16 mouse cellular contexts compared by ENCODE assay signal in the genomic region with DNA sequence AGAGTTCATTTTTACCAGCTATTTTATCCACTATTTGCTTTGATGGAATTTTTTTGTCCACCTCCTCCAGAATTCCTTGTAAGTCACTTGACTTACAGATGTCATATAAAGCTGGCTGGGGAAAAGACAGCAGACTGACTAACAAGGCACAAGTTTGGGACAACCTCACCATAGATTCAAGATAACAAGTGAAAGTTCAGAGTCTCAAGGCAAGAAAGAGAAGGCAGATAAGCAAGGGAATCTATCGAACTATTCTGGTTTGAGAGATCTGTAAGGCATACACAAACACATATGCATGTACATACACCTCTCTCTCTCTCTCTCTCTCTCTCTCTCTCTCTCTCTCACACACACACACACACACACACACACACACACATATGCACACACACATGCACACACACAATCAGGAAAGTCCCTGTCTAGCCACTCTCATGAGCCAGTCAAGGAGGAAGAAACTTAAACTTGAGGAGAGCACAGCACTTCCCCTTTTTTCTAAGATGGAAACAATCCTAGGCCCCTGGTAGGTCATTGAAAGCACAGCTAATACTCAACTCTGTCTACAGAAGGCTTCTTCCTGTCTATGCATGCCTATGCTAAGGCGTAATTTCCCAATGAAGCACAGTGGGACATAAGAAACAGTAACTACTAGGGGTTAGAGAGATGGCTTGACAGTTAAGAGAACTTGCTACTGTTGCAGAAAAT. TPM values are rescaled to one million over a fixed set of nuclear protein-coding genes. Genes with fewer than 3 reads are reported as not detected.
A peak's percentile ranks its signal among the peaks of the same experiment; 100 is the strongest.
DNase-seq lines count a peak whose midpoint lies in the region; ATAC-seq and TF ChIP-seq lines count a peak whose summit lies in the region.
"Had no signal": no experiment of that assay in that cellular context is flagged by ENCODE, and none has a peak within 500 bp of the region (broad histone marks: within the 10 kb centered on the region; RNA-seq: fewer than 3 reads in every experiment).

No protein-coding gene starts in this region.

- peak; percentile 91 for TF ChIP-seq EP300 in CH12.LX (IDR thresholded peaks at IDR 0.05; ENCODE audit: low read length)

- no peak overlapping the region for H3K9ac ChIP-seq in intestine, embryonic 16.5 days (ENCODE audit: low read depth, low read length)
- H3K9ac ChIP-seq in intestine, embryonic 15.5 days, result no peak overlapping the region
- H3K9ac ChIP-seq in CH12.LX (ENCODE audit: insufficient read depth, low read depth), result peak overlapping the region; percentile 40
- H3K9ac ChIP-seq in kidney, embryonic 14.5 days (ENCODE audit: low read depth, low read length), result no peak overlapping the region
- H3K9ac ChIP-seq: hindbrain, embryonic 12.5 days; liver, embryonic 14.5 days; midbrain, embryonic 12.5 days had no signal

- no peak for TF ChIP-seq POLR2A in CH12.LX (IDR thresholded peaks at IDR 0.05; ENCODE audit: low read depth, low read length)

- H3K79me2 ChIP-seq in CH12.LX (replicated peaks; ENCODE audit: control insufficient read depth, extremely low read depth, insufficient read depth, poor library complexity, severe bottlenecking), result peaks cover 35% of the 10 kb centered on the region

- 0 out of 2 replicates have a peak overlapping the region, but pooled peaks have one; percentile 24 for H3K27ac ChIP-seq in intestine, embryonic 16.5 days (ENCODE audit: low read length)
- no peak overlapping the region for H3K27ac ChIP-seq in intestine, embryonic 15.5 days
- peak overlapping the region; percentile 83 for H3K27ac ChIP-seq in CH12.LX (ENCODE audit: insufficient read depth, low read depth)
- H3K27ac ChIP-seq in kidney, embryonic 14.5 days (ENCODE audit: low read depth, low read length), result no peak overlapping the region
- H3K27ac ChIP-seq: hindbrain, embryonic 12.5 days; liver, embryonic 14.5 days; midbrain, embryonic 12.5 days had no signal

- 0 out of 2 replicates have a peak, but pooled peaks cover 3% of the 10 kb centered on the region for H3K9me3 ChIP-seq in intestine, embryonic 16.5 days (ENCODE audit: control insufficient read depth, low read length)
- H3K9me3 ChIP-seq in intestine, embryonic 15.5 days, result no peaks in the 10 kb centered on the region
- H3K9me3 ChIP-seq in CH12.LX (replicated peaks; ENCODE audit: low read length), result peaks cover 2% of the 10 kb centered on the region
- no peaks in the 10 kb centered on the region for H3K9me3 ChIP-seq in kidney, embryonic 14.5 days (ENCODE audit: control insufficient read depth, low read length)
- H3K9me3 ChIP-seq: hindbrain, embryonic 12.5 days; midbrain, embryonic 12.5 days had no signal

- H3K4me1 ChIP-seq in intestine, embryonic 16.5 days (ENCODE audit: control insufficient read depth, insufficient read depth, low read length), result no peaks in the 10 kb centered on the region; the same call in 1 of the 2 replicates
- H3K4me1 ChIP-seq in intestine, embryonic 15.5 days (replicated peaks), result no peaks in the 10 kb centered on the region; the same call in 1 of the 2 replicates
- H3K4me1 ChIP-seq in CH12.LX (ENCODE audit: control insufficient read depth in 1 of 2, insufficient read depth in 2 of 2), result peaks cover 20 to 80% of the 10 kb centered on the region in 2 experiments
- no peaks in the 10 kb centered on the region for H3K4me1 ChIP-seq in kidney, embryonic 14.5 days (ENCODE audit: control insufficient read depth, insufficient read depth, low read length)
- H3K4me1 ChIP-seq: hindbrain, embryonic 12.5 days; midbrain, embryonic 12.5 days had no signal

- peak; percentile 90 for DNase-seq in CH12.LX (ENCODE audit: extremely low read depth)
- DNase-seq in adrenal gland, adult (ENCODE audit: inconsistent age in 2 of 2, low spot score in 1 of 2), result no peak
- DNase-seq in cerebellum, postnatal 25 days, result no peak
- DNase-seq: adrenal gland, adult 8-10 months; cerebellum, adult 11 months; kidney, adult 8-10 months; thymus, adult 2 months had no signal

- dilution Hi-C loops in CH12.LX (cut with MboI; ENCODE audit: extremely low pct_ligation_motif_present, extremely low pct_unique_long_range_greater_than_20kb, low sequenced_read_pairs), result no loop called here

- 86% methylated on average over 2 of the region's 2 CpGs for WGBS in intestine, embryonic 16.5 days
- WGBS in intestine, embryonic 15.5 days, result 85% methylated on average over 2 of the region's 2 CpGs
- 80% methylated on average over 2 of the region's 2 CpGs for WGBS in kidney, embryonic 14.5 days

- no peak for ATAC-seq in intestine, embryonic 16.5 days
- no peak for ATAC-seq in intestine, embryonic 15.5 days
- peak; percentile 68 for ATAC-seq in inflammation-experienced regulatory T-cells, adult 6 months
- ATAC-seq in monocyte, adult 5-6 weeks (replicated peaks; ENCODE audit: insufficient number of reproducible peaks, low FRiP score, low TSS enrichment, poor library complexity, severe bottlenecking), result peak; percentile 92
- no peak for ATAC-seq in kidney, embryonic 14.5 days (ENCODE audit: low FRiP score, low TSS enrichment)
- ATAC-seq: Patski had no signal

- H3K4me3 ChIP-seq in intestine, embryonic 16.5 days (ENCODE audit: low read length), result no peak overlapping the region
- H3K4me3 ChIP-seq in intestine, embryonic 15.5 days (replicated peaks), result no peak overlapping the region
- H3K4me3 ChIP-seq in CH12.LX (replicated peaks in 1 of 3; ENCODE audit: low read depth in 2 of 3, low read length in 2 of 3, poor library complexity in 1 of 3), result no peak overlapping the region
- H3K4me3 ChIP-seq in kidney, embryonic 14.5 days (ENCODE audit: low read length), result no peak overlapping the region
- H3K4me3 ChIP-seq: hindbrain, embryonic 12.5 days; midbrain, embryonic 12.5 days had no signal

- in situ Hi-C loops in CH12.LX (cut with MboI; ENCODE audit: low pct_ligation_motif_present, low pct_unique_long_range_greater_than_20kb, low sequenced_read_pairs), result no loop called here

- TF ChIP-seq CTCF in CH12.LX (conservative IDR thresholded peaks at IDR 0.05 in 1 of 2, IDR thresholded peaks at IDR 0.05 in 1 of 2; ENCODE audit: low read depth in 2 of 2, low read length in 2 of 2), result no peak

- no peaks in the 10 kb centered on the region for H3K27me3 ChIP-seq in intestine, embryonic 16.5 days (replicated peaks; ENCODE audit: control insufficient read depth, insufficient read depth, low read length)
- no peaks in the 10 kb centered on the region for H3K27me3 ChIP-seq in intestine, embryonic 15.5 days (replicated peaks)
- H3K27me3 ChIP-seq in CH12.LX (replicated peaks), result no peaks in the 10 kb centered on the region
- H3K27me3 ChIP-seq in kidney, embryonic 14.5 days (ENCODE audit: control insufficient read depth, insufficient read depth, low read length), result no peaks in the 10 kb centered on the region
- H3K27me3 ChIP-seq: hindbrain, embryonic 12.5 days; midbrain, embryonic 12.5 days; Patski had no signal

- H3K4me2 ChIP-seq in intestine, embryonic 16.5 days (ENCODE audit: low read depth, low read length), result no peak overlapping the region
- H3K4me2 ChIP-seq in intestine, embryonic 15.5 days (replicated peaks), result no peak overlapping the region
- peak overlapping the region; percentile 71 for H3K4me2 ChIP-seq in CH12.LX (ENCODE audit: insufficient read depth, low read depth, poor library complexity, severe bottlenecking)
- no peak overlapping the region for H3K4me2 ChIP-seq in kidney, embryonic 14.5 days (replicated peaks; ENCODE audit: low read depth, low read length)
- H3K4me2 ChIP-seq: hindbrain, embryonic 12.5 days; midbrain, embryonic 12.5 days had no signal

- no peak; the same call in 1 of the 2 replicates for TF ChIP-seq RAD21 in CH12.LX (IDR thresholded peaks at IDR 0.05; ENCODE audit: low read depth, low read length)

- H3K36me3 ChIP-seq in intestine, embryonic 16.5 days (ENCODE audit: control insufficient read depth, insufficient read depth, low read length), result no peaks in the 10 kb centered on the region
- no peaks in the 10 kb centered on the region for H3K36me3 ChIP-seq in intestine, embryonic 15.5 days
- peaks cover 0 to 32% of the 10 kb centered on the region in 2 experiments for H3K36me3 ChIP-seq in CH12.LX (replicated peaks in 1 of 2; ENCODE audit: control insufficient read depth in 1 of 2, insufficient read depth in 1 of 2, low read length in 1 of 2)
- no peaks in the 10 kb centered on the region for H3K36me3 ChIP-seq in kidney, embryonic 14.5 days (ENCODE audit: control insufficient read depth, insufficient read depth, low read length)
- H3K36me3 ChIP-seq: midbrain, embryonic 12.5 days had no signal

TF ChIP-seq in CH12.LX, 34 proteins besides CTCF, POLR2A, EP300 and RAD21 (continues in another document):
- TF ChIP-seq TBP (conservative IDR thresholded peaks at IDR 0.05; ENCODE audit: low read depth, low read length), result peak; percentile 40; the same call in 1 of the 2 replicates
- TF ChIP-seq MAX (IDR thresholded peaks at IDR 0.05; ENCODE audit: low read length), result peak; percentile 48; the same call in 1 of the 2 replicates
- no peak for TF ChIP-seq ZC3H11A (IDR thresholded peaks at IDR 0.05; ENCODE audit: low read depth, low read length)
- no peak for TF ChIP-seq RCOR1 (conservative IDR thresholded peaks at IDR 0.05; ENCODE audit: low read depth, low read length)
- TF ChIP-seq POLR2AphosphoS2 (IDR thresholded peaks at IDR 0.05; ENCODE audit: low read depth, low read length), result no peak
- TF ChIP-seq CHD2 (IDR thresholded peaks at IDR 0.05; ENCODE audit: low read length), result no peak
- no peak for TF ChIP-seq HCFC1 (IDR thresholded peaks at IDR 0.05; ENCODE audit: low read depth, low read length)
- TF ChIP-seq ETS1 (conservative IDR thresholded peaks at IDR 0.05; ENCODE audit: low read depth, low read length), result peak; percentile 55
- TF ChIP-seq CHD1 (IDR thresholded peaks at IDR 0.05; ENCODE audit: low read depth, low read length), result 0 out of 2 replicates have a peak, but pooled peaks have one; percentile 10
- TF ChIP-seq ZNF384 (IDR thresholded peaks at IDR 0.05; ENCODE audit: low read depth, low read length), result peak; percentile 47
- no peak for TF ChIP-seq NELFE (IDR thresholded peaks at IDR 0.05; ENCODE audit: low read depth, low read length)
- TF ChIP-seq MYC (IDR thresholded peaks at IDR 0.05; ENCODE audit: low read depth, low read length), result no peak
- TF ChIP-seq KAT2A (IDR thresholded peaks at IDR 0.05; ENCODE audit: insufficient replicate concordance, low read length), result no peak
- peak; percentile 60 for TF ChIP-seq JUND (conservative IDR thresholded peaks at IDR 0.05; ENCODE audit: low read depth, low read length)
- TF ChIP-seq MAZ (IDR thresholded peaks at IDR 0.05; ENCODE audit: low read depth, low read length), result no peak

RNA-seq across cellular contexts. Expression of a gene that starts 11.0 kb away (rescaled TPM):
- 9.8 and 9.9 TPM in 2 replicates for polyA plus RNA-seq in intestine, embryonic 16.5 days (2015; fragmentation: Nextera tagmentation; extraction: Ambion mirVana)
- 11.8 and 12.5 TPM in 2 replicates for polyA plus RNA-seq in intestine, embryonic 15.5 days (2015; fragmentation: Nextera tagmentation; extraction: Ambion mirVana)
- total RNA-seq in CH12.LX (2012; rRNA removed) (10.3 TPM in 2 replicates), CH12.LX (2014; rRNA removed) (12.8 and 14.1 TPM in 2 replicates)
- polyA plus RNA-seq in CH12.LX (2012; ENCODE audit: insufficient read length, low read depth), result 21.6 and 23.3 TPM in 2 replicates
- polyA plus RNA-seq in inflammation-experienced regulatory T-cells, adult 6 months (2017; shearing (Covaris generic)), result 10 to 100 TPM; 26.2 to 28.4 (median 27.1) TPM
- total RNA-seq in monocyte, adult 5-6 weeks (2017), result 31.4 to 43.1 TPM (median 34.7 TPM) in 3 replicates
- 11.1 and 18.6 TPM in 2 replicates for polyA plus RNA-seq in kidney, embryonic 14.5 days (2014; fragmentation: Nextera tagmentation; extraction: Ambion mirVana)

Comparison
In these comparisons a context has a peak if more than half of its experiments do, and no peak if none do; other contexts are left out.
1. H3K27ac ChIP-seq: peak in intestine, embryonic 16.5 days (single experiment) and CH12.LX (single experiment); none in intestine, embryonic 15.5 days (single experiment) and kidney, embryonic 14.5 days (single experiment).
2. ATAC-seq: peak in inflammation-experienced regulatory T-cells, adult 6 months (single experiment) and monocyte, adult 5-6 weeks (single experiment); none in intestine, embryonic 16.5 days (single experiment), intestine, embryonic 15.5 days (single experiment) and kidney, embryonic 14.5 days (single experiment).